Mouse (Mus musculus) limb, embryonic 12.5 days (tissue): ENCODE results near the gene Ggn. TPM values are rescaled to one million over a fixed set of nuclear protein-coding genes. Genes with fewer than 3 reads are reported as not detected.
A peak's percentile ranks its signal among the peaks of the same experiment; 100 is the strongest.

Source experiments
- ATAC-seq: fragments of 200-750 bp; cut with Nextera tagmentation; 2 replicates; pipeline ENCODE4 v1.8.0; 2017; ENCODE audit warnings: low read depth, moderate TSS enrichment; ENCODE audit not compliant: insufficient number of reproducible peaks, insufficient read depth, low FRiP score, low TSS enrichment
- H3K27ac ChIP-seq: fragments of 300-500 bp; sonication (generic); 2 replicates; pipeline ENCODE4 v1.5.1; 2016; ENCODE audit warnings: mild to moderate bottlenecking, moderate library complexity
- H3K27me3 ChIP-seq: fragments of 300-500 bp; sonication (generic); 2 replicates; pipeline ENCODE4 v1.6.1; 2016; ENCODE audit warnings: mild to moderate bottlenecking, moderate library complexity
- H3K36me3 ChIP-seq: fragments of 300-500 bp; sonication (generic); 2 replicates; pipeline ENCODE4 v1.6.1; 2016; ENCODE audit warnings: mild to moderate bottlenecking, moderate library complexity
- H3K4me1 ChIP-seq: fragments of 300-500 bp; sonication (generic); replicated peaks from 2 replicates; pipeline ENCODE4 v1.6.1; 2016
- H3K4me2 ChIP-seq: fragments of 300-500 bp; sonication (generic); 2 replicates; pipeline ENCODE4 v1.6.1; 2016; ENCODE audit warnings: mild to moderate bottlenecking, moderate library complexity
- H3K4me3 ChIP-seq: fragments of 300-500 bp; sonication (generic); replicated peaks from 2 replicates; pipeline ENCODE4 v1.5.1; 2016; ENCODE audit warnings: mild to moderate bottlenecking
- H3K9ac ChIP-seq: fragments of 300-500 bp; sonication (generic); replicated peaks from 2 replicates; pipeline ENCODE4 v1.6.1; 2016; ENCODE audit warnings: mild to moderate bottlenecking, moderate library complexity
- H3K9me3 ChIP-seq: fragments of 300-500 bp; sonication (generic); 2 replicates; pipeline ENCODE4 v1.6.1; 2016; ENCODE audit warnings: mild to moderate bottlenecking, moderate library complexity
- WGBS: fragments of 180-500 bp; shearing (Covaris S2); methylation state at CpG from one replicate; pipeline ENCODE4 v1.1.7; 2016; 5-methylcytosine and 5-hydroxymethylcytosine counted together
- polyA plus RNA-seq: library from polyadenylated mRNA; unstranded; fragments of >200 nt; fragmentation: Nextera tagmentation; extraction: Ambion mirVana; gene quantifications from 2 replicates; pipeline ENCODE4 v1.2.1, GENCODE M21; 2016

The Ggn gene
- polyA plus RNA-seq, 1 experiment from 2014 or later: 0.60 TPM

DNA sequence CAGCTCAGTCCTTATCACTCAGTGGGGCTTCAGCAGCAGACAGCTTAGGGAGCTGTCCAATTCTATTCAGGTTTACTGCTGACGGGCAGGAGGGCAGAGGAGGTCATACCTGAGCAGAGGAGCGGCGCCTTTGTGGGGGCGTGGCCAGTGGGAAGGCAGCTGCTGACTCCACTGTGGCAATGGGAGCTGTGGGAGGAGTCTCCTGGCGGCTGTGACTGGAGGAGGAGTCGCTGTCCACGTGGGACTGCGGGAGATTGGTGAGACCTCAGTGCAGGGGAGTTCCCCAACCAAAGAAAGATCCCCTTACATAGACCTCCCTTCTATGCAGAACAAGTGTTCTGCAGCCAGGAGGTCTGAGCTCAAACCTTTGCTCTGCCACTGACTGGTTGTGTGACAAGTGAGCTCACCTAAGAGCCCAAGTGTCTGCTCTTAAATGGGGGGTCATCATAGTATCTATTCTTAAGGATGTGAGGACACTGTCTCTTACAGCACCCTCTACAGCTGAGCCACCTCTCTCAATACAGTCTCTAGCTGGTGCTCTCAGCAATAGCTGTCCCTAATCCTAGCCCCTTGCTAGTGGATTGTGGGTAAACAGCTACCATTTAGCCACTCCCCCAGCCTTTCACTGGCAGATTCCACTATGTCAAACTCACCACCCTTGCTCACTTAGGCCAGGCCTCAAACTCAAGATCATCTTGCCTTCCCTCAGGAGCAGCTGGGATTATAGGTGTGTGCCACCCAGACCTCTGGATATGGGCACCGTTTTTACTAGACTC lies 7.1 kb upstream of the Ggn start:
- no peak overlapping the region for H3K27ac ChIP-seq
- H3K4me1 ChIP-seq: peaks cover 13% of the 10 kb centered on the region
- H3K27me3 ChIP-seq: peaks cover 32% of the 10 kb centered on the region
- ATAC-seq: no peak
- H3K4me2 ChIP-seq: no peak overlapping the region
- peaks cover 23% of the 10 kb centered on the region for H3K36me3 ChIP-seq
- 11% methylated on average over 9 of the region's 9 CpGs for WGBS
- H3K9ac ChIP-seq: no peak overlapping the region
- no peak overlapping the region for H3K4me3 ChIP-seq
- H3K9me3 ChIP-seq: no peaks in the 10 kb centered on the region

DNA sequence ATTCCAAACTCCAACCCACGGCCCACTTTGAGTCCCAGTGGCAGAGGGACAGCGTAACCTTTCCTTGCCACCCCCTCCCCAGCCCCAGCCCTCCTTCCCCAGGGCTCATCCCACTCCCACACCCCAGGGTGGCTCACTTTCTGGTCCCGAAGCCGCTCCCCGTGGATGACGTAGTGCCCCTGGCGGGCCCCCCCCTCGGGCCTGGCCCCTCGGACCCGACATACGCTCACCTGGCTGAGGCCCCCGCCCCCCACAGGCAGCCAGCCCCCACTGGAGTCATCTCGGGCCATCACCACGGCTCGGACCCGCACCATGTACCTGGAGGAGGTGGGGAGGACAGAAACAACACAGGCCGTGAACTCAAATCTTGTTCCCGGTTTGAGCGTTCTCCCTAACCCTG lies 2.4 kb upstream of the Ggn start:
- H3K4me3 ChIP-seq: peak overlapping the region; percentile 60
- ATAC-seq: no peak
- H3K27ac ChIP-seq: no peak overlapping the region
- H3K9me3 ChIP-seq: no peaks in the 10 kb centered on the region
- 15% methylated on average over 19 of the region's 19 CpGs for WGBS
- H3K4me1 ChIP-seq: peaks cover 44% of the 10 kb centered on the region
- H3K4me2 ChIP-seq: peak overlapping the region; percentile 83
- H3K36me3 ChIP-seq: peaks cover 15% of the 10 kb centered on the region
- H3K9ac ChIP-seq: no peak overlapping the region
- H3K27me3 ChIP-seq: peaks cover 45% of the 10 kb centered on the region

DNA sequence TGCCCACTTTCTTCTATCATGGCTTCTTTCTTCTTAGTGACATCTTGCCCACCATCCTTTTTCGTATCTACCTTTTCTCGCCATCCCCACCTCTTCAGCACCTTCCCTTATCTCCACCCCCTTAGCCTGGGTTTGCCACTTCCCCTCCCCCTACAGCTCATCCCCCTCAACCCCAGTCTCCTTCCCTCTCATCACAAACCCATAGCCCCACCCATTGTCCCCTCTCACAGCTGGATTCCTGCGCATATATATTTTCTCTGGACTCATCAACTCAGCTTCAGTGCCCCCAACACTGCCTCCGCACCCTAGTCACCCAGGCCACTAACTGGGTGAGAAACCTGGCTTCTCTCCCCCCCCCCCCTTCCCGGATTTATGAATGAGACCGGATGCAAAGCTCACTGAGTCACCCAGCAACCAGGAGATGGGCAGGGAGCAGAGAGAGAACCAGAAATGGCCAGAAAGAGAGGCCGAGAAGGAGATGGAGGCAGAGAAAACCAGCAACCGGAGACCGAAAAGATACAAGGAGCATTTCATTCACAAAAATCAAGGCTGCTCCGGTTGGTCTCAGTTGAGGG lies 1.8 kb upstream of the Ggn start:
- H3K4me1 ChIP-seq: peaks cover 38% of the 10 kb centered on the region
- H3K4me3 ChIP-seq: peak overlapping the region; percentile 60
- H3K27me3 ChIP-seq: peaks cover 50% of the 10 kb centered on the region
- H3K9me3 ChIP-seq: no peaks in the 10 kb centered on the region
- H3K27ac ChIP-seq: no peak overlapping the region
- H3K4me2 ChIP-seq: peak overlapping the region; percentile 83
- WGBS: 4% methylated on average over 10 of the region's 10 CpGs
- H3K36me3 ChIP-seq: peaks cover 20% of the 10 kb centered on the region
- ATAC-seq: no peak
- H3K9ac ChIP-seq: peak overlapping the region; percentile 38; the same call in 1 of the 2 replicates

DNA sequence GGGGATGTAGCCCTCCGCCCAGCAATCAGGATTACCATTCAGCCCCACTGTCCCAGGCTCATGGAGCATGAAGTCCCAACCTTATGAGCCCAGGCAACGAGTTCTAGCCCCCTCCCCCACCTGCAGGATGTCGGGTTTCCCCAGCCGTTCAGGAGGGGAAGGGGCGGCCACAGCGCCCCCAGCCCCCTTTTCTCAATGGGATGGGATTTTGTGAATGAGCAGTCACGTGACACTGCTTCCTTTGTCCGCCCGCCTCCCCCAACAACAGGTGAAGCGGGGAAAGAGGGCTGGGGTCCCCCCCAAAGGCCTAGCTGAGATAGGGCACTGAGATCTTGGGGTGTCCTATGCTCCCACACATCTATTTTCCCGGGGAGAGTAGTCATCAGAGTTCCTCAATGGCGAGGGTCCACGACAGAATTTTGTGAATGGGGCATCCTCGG lies 1.2 kb upstream of the Ggn start:
- Histone ChIP-seq H3K4me2 (peak overlapping the region; percentile 83), H3K4me1 (peaks cover 36% of the 10 kb centered on the region), H3K4me3 (peak overlapping the region; percentile 60), H3K9me3 (no peaks in the 10 kb centered on the region), H3K27ac (peak overlapping the region; percentile 64; the same call in 1 of the 2 replicates), H3K36me3 (peaks cover 22% of the 10 kb centered on the region), H3K9ac (peak overlapping the region; percentile 64), H3K27me3 (peaks cover 56% of the 10 kb centered on the region)
- under 1% methylated on average over 14 of the region's 14 CpGs for WGBS
- no peak for ATAC-seq

DNA sequence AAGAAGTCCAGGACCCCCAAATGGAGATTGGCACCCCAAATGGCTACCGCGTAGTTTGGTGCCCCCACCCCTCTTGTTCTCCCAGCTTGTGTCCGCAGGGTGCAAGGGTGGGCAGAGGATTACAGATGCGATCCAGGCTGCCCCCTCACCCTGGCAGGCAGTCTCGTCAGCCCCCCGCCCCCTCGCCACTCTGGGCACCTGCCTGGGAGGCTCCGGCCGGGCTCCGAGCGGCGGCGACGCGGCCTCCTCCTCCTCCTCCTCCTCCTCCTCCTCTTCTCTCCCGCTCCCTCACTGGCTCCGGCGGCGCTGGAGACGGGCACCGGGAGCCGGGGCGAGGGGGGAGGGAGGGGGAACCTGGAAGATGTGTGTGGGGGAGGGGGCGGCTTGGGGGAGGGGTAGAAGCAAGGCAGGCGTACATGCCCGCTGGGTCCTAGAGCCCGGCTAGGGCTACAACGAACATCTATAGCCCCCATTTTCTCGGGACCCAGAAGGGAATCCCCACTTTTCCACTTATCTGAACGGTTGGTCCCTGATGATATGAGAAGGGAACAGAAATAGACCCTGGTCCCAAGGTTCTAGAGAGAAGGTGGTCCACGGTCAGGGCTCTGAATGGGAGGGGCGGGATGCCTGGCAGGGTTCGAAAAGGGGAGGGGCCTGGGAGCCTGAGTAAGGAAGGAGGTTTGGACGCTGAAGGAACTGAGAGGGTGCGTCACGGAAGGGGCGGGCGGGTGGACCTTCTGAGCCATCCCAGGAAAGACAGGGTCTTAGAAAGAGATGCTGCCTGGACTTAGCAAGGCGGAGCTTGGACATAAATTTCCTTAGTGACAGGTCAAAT lies 562 bp upstream of the Ggn start:
- peak overlapping the region; percentile 83 for H3K4me2 ChIP-seq
- WGBS: 2% methylated on average over 31 of the region's 39 CpGs
- peaks cover 63% of the 10 kb centered on the region for H3K27me3 ChIP-seq
- peaks cover 36% of the 10 kb centered on the region for H3K4me1 ChIP-seq
- peaks cover 27% of the 10 kb centered on the region for H3K36me3 ChIP-seq
- ATAC-seq: peak; percentile 74
- peak overlapping the region; percentile 64; the same call in 1 of the 2 replicates for H3K27ac ChIP-seq
- H3K9ac ChIP-seq: peak overlapping the region; percentile 64
- no peaks in the 10 kb centered on the region for H3K9me3 ChIP-seq
- peak overlapping the region; percentile 60 for H3K4me3 ChIP-seq

DNA sequence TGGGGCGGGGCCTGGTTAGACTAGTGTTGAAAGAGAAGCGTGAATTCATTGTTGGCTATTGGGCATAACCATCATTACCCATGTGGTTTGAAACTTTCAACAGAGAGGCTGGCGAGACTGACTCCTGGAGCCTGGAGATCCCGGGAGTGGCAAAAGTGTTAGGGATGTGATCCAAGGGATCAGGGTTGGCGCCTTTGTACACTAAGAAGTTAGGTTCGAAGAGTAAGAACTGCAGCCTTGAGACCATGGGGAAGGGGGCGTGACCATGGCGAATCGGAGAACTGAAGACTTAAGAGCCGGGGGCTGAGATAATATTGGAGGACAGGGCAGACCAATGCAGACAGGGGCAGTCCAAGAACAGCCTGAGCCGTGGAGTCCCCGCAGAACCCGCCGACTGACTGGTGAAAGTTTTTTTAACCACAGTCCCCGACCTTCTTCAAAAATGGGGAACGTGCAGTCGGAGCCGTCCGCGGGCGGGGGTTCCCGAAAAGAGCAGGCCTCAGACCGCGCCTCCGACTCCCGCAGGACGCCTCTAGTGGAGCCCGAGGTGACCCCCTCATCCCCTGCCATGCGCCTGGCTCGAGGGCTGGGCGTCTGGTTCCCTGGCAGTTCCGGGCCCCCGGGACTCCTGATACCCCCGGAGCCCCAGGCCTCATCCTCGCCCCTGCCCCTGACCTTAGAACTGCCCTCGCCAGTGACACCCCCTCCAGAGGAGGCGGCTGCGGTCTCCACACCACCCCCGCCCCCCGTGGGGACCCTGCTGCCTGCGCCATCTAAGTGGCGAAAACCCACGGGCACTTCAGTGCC lies 948 bp downstream of the Ggn start:
- Histone ChIP-seq H3K4me2 (peak overlapping the region; percentile 83), H3K9ac (peak overlapping the region; percentile 56), H3K9me3 (no peaks in the 10 kb centered on the region), H3K27ac (no peak overlapping the region), H3K4me1 (peaks cover 36% of the 10 kb centered on the region), H3K4me3 (peak overlapping the region; percentile 60), H3K36me3 (peaks cover 40% of the 10 kb centered on the region), H3K27me3 (peaks cover 70% of the 10 kb centered on the region)
- no peak for ATAC-seq
- 2% methylated on average over 43 of the region's 43 CpGs for WGBS

DNA sequence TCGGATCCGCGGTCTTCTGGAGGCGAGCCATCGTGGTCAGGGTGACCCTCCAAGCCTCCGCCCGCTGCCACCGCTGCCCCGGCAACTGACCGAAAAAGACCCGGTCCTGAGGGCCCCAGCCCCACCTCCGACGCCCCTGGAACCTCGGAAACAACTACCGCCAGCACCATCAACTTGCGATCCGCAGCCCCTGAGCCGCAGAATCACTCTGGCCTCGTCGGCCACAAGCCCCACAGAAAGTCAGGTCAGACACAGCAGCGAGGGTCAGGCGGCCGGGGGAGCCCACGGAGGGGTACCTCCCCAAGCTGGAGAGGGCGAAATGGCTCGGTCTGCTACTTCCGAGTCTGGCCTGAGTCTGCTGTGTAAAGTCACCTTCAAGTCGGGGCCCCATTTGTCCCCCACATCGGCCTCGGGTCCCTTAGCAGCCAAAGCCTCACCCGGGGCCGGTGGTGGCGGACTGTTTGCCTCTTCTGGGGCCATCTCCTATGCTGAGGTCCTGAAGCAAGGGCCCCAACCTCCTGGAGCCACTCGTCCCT lies 1.6 kb downstream of the Ggn start:
- peaks cover 43% of the 10 kb centered on the region for H3K36me3 ChIP-seq
- no peaks in the 10 kb centered on the region for H3K9me3 ChIP-seq
- H3K27ac ChIP-seq: no peak overlapping the region
- H3K27me3 ChIP-seq: peaks cover 70% of the 10 kb centered on the region
- H3K9ac ChIP-seq: peak overlapping the region; percentile 56
- H3K4me2 ChIP-seq: peak overlapping the region; percentile 83
- ATAC-seq: no peak
- H3K4me3 ChIP-seq: peak overlapping the region; percentile 60
- WGBS: 7% methylated on average over 34 of the region's 34 CpGs
- peaks cover 36% of the 10 kb centered on the region for H3K4me1 ChIP-seq

DNA sequence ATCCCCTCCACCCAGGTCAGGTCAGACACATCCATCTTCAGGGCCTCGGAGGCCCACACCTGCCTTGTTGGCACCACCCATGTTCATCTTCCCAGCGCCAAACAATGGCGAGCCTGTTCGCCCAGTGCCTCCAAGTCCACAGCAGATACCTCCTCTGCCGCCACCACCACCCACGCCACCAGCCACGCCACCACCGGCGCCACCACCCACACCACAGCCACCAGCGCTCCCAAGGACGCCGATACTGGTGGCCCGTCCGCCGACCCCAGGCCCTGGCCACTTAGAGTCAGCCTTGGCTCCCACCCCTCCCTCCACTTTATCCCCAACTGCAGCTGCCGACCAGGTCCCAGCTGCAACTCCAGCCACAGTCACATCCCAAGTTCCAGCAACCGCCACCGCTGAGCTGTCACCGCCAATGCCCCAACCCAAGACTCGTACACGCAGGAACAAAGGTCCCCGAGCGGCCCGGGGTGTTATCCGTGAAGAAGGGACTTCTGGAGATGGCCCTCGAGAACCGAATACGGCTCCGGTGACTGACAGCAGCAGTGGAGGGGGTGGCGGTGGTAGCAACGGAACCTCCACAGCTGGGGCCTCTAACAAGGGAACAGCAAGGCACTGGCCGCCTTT lies 2.5 kb downstream of the Ggn start:
- Histone ChIP-seq H3K4me1 (peaks cover 36% of the 10 kb centered on the region), H3K4me2 (no peak overlapping the region), H3K36me3 (peaks cover 48% of the 10 kb centered on the region), H3K9me3 (no peaks in the 10 kb centered on the region), H3K9ac (no peak overlapping the region), H3K27ac (no peak overlapping the region), H3K4me3 (0 out of 2 replicates have a peak overlapping the region, but pooled peaks have one; percentile 7), H3K27me3 (peaks cover 64% of the 10 kb centered on the region)
- no peak for ATAC-seq
- 33% methylated on average over 32 of the region's 32 CpGs for WGBS

DNA sequence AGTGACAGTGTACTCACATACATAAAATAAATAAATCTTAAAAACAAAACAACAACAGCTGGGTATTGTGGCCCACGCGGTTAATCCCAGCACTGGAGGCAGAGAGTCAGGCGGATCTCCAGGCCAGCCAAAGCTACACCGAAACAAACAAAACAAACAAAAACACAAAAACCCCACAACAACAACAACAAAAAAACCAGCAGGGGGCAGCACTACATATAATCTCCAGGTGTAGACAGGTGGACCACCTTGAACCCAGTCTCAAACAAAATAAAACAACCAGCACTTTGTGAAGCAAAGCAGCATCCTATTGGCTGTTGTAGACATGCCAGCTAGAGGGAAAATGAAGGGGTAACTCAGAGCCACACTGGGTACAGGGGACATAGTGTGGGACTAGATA lies 8.1 kb downstream of the Ggn start:
- WGBS: 88% methylated on average over 4 of the region's 4 CpGs
- Histone ChIP-seq H3K27ac (no peak overlapping the region), H3K4me2 (peak overlapping the region; percentile 82; the same call in 1 of the 2 replicates), H3K36me3 (peaks cover 46% of the 10 kb centered on the region), H3K27me3 (peaks cover 20% of the 10 kb centered on the region), H3K4me1 (peaks cover 18% of the 10 kb centered on the region), H3K9ac (no peak overlapping the region), H3K9me3 (no peaks in the 10 kb centered on the region), H3K4me3 (no peak overlapping the region)
- no peak for ATAC-seq

DNA sequence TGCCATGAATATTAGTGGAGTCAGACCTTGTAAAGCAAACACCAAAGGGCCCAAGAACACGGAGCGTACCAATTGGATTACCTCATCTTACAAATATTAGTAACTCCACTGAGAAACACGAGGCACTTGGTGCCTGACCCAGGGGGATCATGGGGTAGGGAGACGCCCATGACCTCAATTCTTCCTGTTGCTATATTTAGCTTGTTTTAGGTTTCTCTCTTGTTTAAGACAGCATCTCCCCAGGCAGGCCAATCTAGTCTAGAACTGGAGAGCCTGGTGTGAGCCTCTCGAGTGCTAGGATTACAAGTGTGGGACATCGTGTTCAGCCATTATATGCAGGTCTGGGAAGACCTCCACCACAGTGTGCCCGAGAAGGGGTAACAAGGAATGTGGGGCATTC lies 9.3 kb downstream of the Ggn start:
- H3K9me3 ChIP-seq: no peaks in the 10 kb centered on the region
- peak overlapping the region; percentile 77 for H3K4me3 ChIP-seq
- H3K27ac ChIP-seq: no peak overlapping the region
- 61% methylated on average over 7 of the region's 7 CpGs for WGBS
- H3K9ac ChIP-seq: peak overlapping the region; percentile 81
- H3K4me1 ChIP-seq: peaks cover 18% of the 10 kb centered on the region
- no peak for ATAC-seq
- H3K36me3 ChIP-seq: peaks cover 34% of the 10 kb centered on the region
- peak overlapping the region; percentile 82 for H3K4me2 ChIP-seq
- H3K27me3 ChIP-seq: peaks cover 8% of the 10 kb centered on the region
